Mouse (Mus musculus) midbrain, embryonic 10.5 days (tissue): ENCODE data around the gene Enthd1. TPM values are rescaled to one million over a fixed set of nuclear protein-coding genes. Genes with fewer than 3 reads are reported as not detected.

Source experiments
- DNase-seq: peaks from one replicate; pipeline ENCODE4 v3.0.0-alpha.2; 2017; ENCODE audit warnings: low spot score
- H3K27ac ChIP-seq: fragments of 300-500 bp; sonication (generic); replicated peaks from 2 replicates; pipeline ENCODE4 v1.5.1; 2016; ENCODE audit warnings: mild to moderate bottlenecking
- H3K27me3 ChIP-seq: fragments of 300-500 bp; sonication (generic); 2 replicates; pipeline ENCODE4 v1.6.1; 2016; ENCODE audit warnings: low read depth, mild to moderate bottlenecking; ENCODE audit not compliant: poor library complexity, severe bottlenecking
- H3K36me3 ChIP-seq: fragments of 300-500 bp; sonication (generic); 2 replicates; pipeline ENCODE4 v1.6.1; 2016; ENCODE audit warnings: mild to moderate bottlenecking, moderate library complexity
- H3K4me1 ChIP-seq: fragments of 300-500 bp; sonication (generic); 2 replicates; pipeline ENCODE4 v1.6.1; 2016
- H3K4me3 ChIP-seq: fragments of 300-500 bp; sonication (generic); 2 replicates; pipeline ENCODE4 v1.5.1; 2016; ENCODE audit warnings: mild to moderate bottlenecking, moderate library complexity
- H3K9me3 ChIP-seq: fragments of 300-500 bp; sonication (generic); replicated peaks from 2 replicates; pipeline ENCODE4 v1.6.1; 2016; ENCODE audit warnings: mild to moderate bottlenecking
- WGBS: fragments of 180-500 bp; shearing (Covaris S2); methylation state at CpG from one replicate; pipeline ENCODE4 v1.1.7; 2016; 5-methylcytosine and 5-hydroxymethylcytosine counted together
- polyA plus RNA-seq: library from polyadenylated mRNA; unstranded; fragments of >200 nt; fragmentation: Nextera tagmentation; extraction: Ambion mirVana; gene quantifications from 2 replicates; pipeline ENCODE4 v1.2.1, GENCODE M21; 2016

Gene Enthd1
- polyA plus RNA-seq, 1 experiment from 2014 or later: not detected

DNA sequence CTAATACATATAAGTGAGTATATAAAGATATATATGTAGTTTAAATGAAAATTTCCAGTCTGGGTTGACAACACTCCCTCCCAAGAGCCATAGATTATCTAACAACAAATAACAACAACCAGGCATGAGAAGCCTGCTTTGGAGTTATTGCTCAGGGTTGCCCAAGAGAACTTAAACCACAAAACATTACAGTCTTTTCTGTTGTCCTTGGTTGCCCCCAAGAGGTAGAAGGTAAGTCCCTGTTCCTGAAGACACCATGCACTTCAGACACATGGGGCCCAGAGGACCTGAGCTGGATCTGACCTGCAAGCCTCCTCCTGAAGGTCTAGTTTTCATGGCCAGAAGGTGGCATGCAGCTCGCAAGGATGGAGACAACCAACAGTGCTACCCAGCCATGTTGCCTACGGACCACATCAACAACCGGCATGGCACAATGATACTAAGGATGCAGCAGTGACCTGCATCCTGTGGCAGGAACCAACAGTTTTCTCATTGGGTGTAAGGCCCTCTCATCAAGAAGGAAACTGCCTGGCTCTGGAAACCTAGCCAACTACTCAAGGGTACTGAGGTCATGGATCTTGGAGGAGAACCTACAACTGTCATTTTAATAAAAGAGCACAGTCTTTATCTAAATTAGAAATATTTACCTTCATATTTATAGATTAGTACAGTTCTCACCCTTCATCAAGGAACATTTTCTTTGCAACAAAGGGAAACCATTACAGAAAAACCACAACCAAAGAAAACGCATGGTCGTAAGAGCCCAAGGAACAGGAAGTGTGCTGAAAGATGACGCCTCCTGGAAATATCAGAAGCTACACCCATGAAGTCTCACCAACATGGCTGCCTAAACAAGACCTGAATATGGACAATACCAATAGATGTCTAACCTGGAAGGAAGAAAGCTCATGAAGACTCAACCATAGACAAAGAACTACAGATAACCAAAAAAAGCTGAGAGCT, 9.8 kb downstream of the Enthd1 start:
- Histone ChIP-seq H3K4me1 (no peaks in the 10 kb centered on the region), H3K36me3 (no peaks in the 10 kb centered on the region), H3K27ac (no peak overlapping the region), H3K27me3 (no peaks in the 10 kb centered on the region), H3K9me3 (no peaks in the 10 kb centered on the region), H3K4me3 (no peak overlapping the region)
- DNase-seq: no peak
- WGBS: 95% methylated on average over 6 of the region's 6 CpGs

DNA sequence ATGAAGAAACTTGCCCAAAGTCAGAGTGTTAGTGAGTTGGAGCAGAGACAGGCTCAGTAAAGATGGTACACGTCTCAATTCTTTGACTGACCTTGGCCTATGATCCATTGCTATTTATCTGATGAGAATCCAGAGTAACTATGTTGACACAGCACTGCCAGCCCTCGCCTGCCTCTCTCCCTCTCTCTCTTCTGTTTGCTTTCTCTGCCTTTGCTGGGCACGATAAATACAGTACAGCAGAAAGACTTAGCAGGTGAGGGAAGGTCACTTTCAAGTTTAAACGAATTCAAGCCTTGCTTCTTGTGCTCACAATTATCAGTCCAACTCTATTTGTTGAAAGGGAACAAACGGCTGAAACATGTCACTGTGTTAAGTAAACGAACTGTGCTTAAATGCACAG, 19.5 kb downstream of the Enthd1 start:
- DNase-seq: no peak
- Histone ChIP-seq H3K27ac (no peak overlapping the region), H3K36me3 (no peaks in the 10 kb centered on the region), H3K4me1 (no peaks in the 10 kb centered on the region), H3K4me3 (no peak overlapping the region), H3K27me3 (no peaks in the 10 kb centered on the region), H3K9me3 (no peaks in the 10 kb centered on the region)
- 73% methylated on average over 6 of the region's 6 CpGs for WGBS

GRCm38 (mm10) chr15:80544115-80544514, 20.8 kb downstream of the Enthd1 start:
- Histone ChIP-seq H3K4me3 (no peak overlapping the region), H3K4me1 (no peaks in the 10 kb centered on the region), H3K9me3 (no peaks in the 10 kb centered on the region), H3K27me3 (no peaks in the 10 kb centered on the region), H3K27ac (no peak overlapping the region), H3K36me3 (no peaks in the 10 kb centered on the region)
- WGBS: 79% methylated on average over 3 of the region's 3 CpGs
- DNase-seq: no peak

DNA sequence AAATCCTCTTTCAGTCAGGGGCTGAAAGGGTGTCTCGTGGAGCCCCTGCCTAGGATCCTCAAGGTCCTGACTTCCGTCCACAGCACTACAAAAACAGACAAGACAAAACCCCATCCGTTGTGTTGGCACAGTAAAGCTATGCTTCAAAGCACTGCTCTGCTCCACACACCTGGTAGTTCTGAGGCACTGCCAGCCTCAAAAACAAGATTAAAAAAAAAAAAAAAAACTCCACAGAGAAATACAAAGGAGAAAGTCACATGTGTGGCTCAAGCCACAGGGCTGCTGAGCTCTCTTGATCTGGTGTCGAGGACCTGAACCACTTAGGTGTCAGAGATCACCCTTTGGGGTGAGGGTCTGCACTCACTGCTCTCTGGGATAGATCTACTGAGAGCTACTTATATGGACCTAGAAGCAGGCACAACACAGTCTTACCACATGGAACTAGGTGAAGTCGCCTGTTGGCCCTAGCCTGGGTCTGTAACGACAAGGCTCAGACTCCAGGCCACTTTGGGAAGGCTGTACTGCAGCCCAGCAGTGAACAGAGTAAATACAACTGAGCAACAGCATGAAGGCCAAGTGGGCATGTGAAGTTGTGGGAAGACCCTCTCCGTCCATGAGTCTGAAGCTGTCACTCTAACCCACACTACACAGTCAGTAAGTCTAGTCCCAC, 26.1 kb downstream of the Enthd1 start:
- H3K27ac ChIP-seq: no peak overlapping the region
- H3K9me3 ChIP-seq: no peaks in the 10 kb centered on the region
- no peak overlapping the region for H3K4me3 ChIP-seq
- WGBS: 84% methylated on average over 7 of the region's 7 CpGs
- H3K36me3 ChIP-seq: no peaks in the 10 kb centered on the region
- no peak for DNase-seq
- H3K4me1 ChIP-seq: no peaks in the 10 kb centered on the region
- no peaks in the 10 kb centered on the region for H3K27me3 ChIP-seq

GRCm38 (mm10) chr15:80538075-80538474, 26.9 kb downstream of the Enthd1 start:
- no peaks in the 10 kb centered on the region for H3K9me3 ChIP-seq
- H3K4me1 ChIP-seq: no peaks in the 10 kb centered on the region; the same call in 1 of the 2 replicates
- no peaks in the 10 kb centered on the region for H3K27me3 ChIP-seq
- no peaks in the 10 kb centered on the region for H3K36me3 ChIP-seq
- 91% methylated on average over 2 of the region's 2 CpGs for WGBS
- DNase-seq: no peak
- no peak overlapping the region for H3K27ac ChIP-seq
- no peak overlapping the region for H3K4me3 ChIP-seq

DNA sequence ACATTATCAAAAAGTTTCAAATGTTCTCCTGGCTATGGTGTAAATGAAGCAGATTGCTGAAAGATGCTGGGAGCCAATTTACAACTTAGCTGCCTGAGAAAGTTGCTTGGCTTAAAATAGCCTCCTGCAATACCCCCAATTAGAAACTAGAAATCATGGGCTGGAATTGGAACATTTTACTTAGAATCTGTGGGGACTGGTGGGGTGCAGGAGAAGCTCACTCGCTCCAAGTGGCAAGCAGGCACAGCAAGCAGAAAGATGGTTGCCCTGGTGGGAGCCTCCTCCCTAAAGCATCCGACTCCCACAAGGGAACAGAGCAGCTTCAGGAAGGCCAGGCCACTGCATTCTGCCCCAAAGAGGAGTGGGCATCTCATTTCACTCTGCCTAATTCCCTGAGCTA, 28.9 kb downstream of the Enthd1 start:
- Histone ChIP-seq H3K27ac (no peak overlapping the region), H3K27me3 (peaks cover 6% of the 10 kb centered on the region), H3K4me1 (no peaks in the 10 kb centered on the region; the same call in 1 of the 2 replicates), H3K4me3 (no peak overlapping the region), H3K9me3 (no peaks in the 10 kb centered on the region), H3K36me3 (no peaks in the 10 kb centered on the region)
- DNase-seq: no peak
- 75% methylated on average over 2 of the region's 2 CpGs for WGBS

- WGBS: 62% methylated on average over 6 of the region's 6 CpGs
- Histone ChIP-seq H3K36me3 (no peaks in the 10 kb centered on the region), H3K4me3 (no peak overlapping the region), H3K27ac (no peak overlapping the region), H3K9me3 (no peaks in the 10 kb centered on the region), H3K27me3 (peaks cover 9% of the 10 kb centered on the region), H3K4me1 (peaks cover 9% of the 10 kb centered on the region; the same call in 1 of the 2 replicates)
- no peak for DNase-seq
These were observed 31.7 kb downstream of the Enthd1 start for GRCm38 (mm10) chr15:80533274-80533673.

DNA sequence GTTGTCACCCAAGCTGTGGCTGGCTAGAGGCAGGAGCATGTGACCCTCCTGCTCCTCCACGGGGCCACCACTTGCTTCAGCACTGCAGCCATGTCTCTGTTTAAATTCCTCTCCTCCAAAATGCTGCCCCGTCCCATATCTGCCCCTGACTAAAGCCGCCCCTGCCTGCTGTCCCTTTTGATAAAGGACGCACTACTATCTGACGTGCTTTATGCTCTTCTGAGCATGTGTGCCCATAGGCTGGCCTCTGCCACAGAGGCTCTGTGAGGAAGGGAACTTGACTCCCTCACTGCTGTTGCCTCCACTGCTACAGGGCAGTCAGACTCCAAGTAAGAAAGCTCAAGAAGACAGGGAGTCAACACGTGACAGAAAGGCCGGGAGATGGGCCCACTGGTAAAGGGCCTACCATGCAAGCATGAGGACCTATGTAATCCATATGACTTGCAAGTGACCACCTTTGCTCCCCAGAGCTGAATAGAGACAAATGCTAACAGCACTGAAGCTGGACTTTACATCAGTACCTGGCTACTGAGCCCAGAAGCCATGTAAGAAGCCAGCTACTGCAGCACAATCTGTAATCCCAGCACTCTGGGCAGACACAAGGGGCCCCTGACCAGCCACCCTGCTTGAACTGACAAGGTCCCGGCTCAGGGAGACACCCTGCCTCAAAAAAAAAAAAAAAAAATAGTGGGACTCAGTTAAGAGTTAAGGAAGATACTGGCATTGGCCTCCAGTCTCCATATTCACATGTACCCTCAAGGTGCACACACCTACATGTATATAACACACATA, 32.5 kb downstream of the Enthd1 start:
- Histone ChIP-seq H3K9me3 (no peaks in the 10 kb centered on the region), H3K4me3 (no peak overlapping the region), H3K4me1 (peaks cover 9% of the 10 kb centered on the region; the same call in 1 of the 2 replicates), H3K36me3 (no peaks in the 10 kb centered on the region), H3K27ac (peak overlapping the region; percentile 39; the same call in 1 of the 2 replicates), H3K27me3 (peaks cover 9% of the 10 kb centered on the region)
- 80% methylated on average over 8 of the region's 8 CpGs for WGBS
- no peak for DNase-seq

GRCm38 (mm10) chr15:80531026-80531425, 33.9 kb downstream of the Enthd1 start:
- Histone ChIP-seq H3K27me3 (peaks cover 9% of the 10 kb centered on the region), H3K27ac (no peak overlapping the region), H3K4me1 (peaks cover 9% of the 10 kb centered on the region; the same call in 1 of the 2 replicates), H3K4me3 (no peak overlapping the region), H3K9me3 (no peaks in the 10 kb centered on the region), H3K36me3 (no peaks in the 10 kb centered on the region)
- WGBS: 84% methylated on average over 9 of the region's 9 CpGs
- DNase-seq: no peak

- Histone ChIP-seq H3K27me3 (peaks cover 9% of the 10 kb centered on the region), H3K9me3 (no peaks in the 10 kb centered on the region), H3K4me3 (peak overlapping the region; percentile 31; the same call in 1 of the 2 replicates), H3K27ac (0 out of 2 replicates have a peak overlapping the region, but pooled peaks have one; percentile 42), H3K4me1 (peaks cover 9% of the 10 kb centered on the region; the same call in 1 of the 2 replicates), H3K36me3 (no peaks in the 10 kb centered on the region)
- peak; percentile 25 for DNase-seq
- WGBS: 44% methylated on average over 20 of the region's 20 CpGs
These were observed 34.7 kb downstream of the Enthd1 start for GRCm38 (mm10) chr15:80529955-80530869.

GRCm38 (mm10) chr15:80521661-80522388, 43.1 kb downstream of the Enthd1 start:
- H3K4me3 ChIP-seq: no peak overlapping the region
- H3K4me1 ChIP-seq: peaks cover 4% of the 10 kb centered on the region
- no peaks in the 10 kb centered on the region for H3K9me3 ChIP-seq
- H3K27ac ChIP-seq: no peak overlapping the region
- no peaks in the 10 kb centered on the region for H3K36me3 ChIP-seq
- no peak for DNase-seq
- 63% methylated on average over 10 of the region's 10 CpGs for WGBS
- no peaks in the 10 kb centered on the region for H3K27me3 ChIP-seq
